Mouse (Mus musculus) small intestine, adult 10 weeks (tissue): ENCODE measurements around the gene Gm3187. TPM values are rescaled to one million over a fixed set of nuclear protein-coding genes. Genes with fewer than 3 reads are reported as not detected.

ENCODE experiments used
- polyA plus RNA-seq: library from polyadenylated mRNA; stranded (reverse); fragments of 350-450 nt; fragmentation: Illumina TruSeq; extraction: RNeasy Lipid Tissue Mini Kit (QIAGEN cat#74804); gene quantifications from one replicate; pipeline ENCODE4 v1.2.3, GENCODE M21; 2014; ENCODE audit warnings: low replicate concordance

Gene Gm3187
- not detected for polyA plus RNA-seq

GRCm38 (mm10) chr14:5483907-5484306 is at the start of gene Gm3187:
Gm3187 (plus strand) TSS chr14:5484207.

GRCm38 (mm10) chr14:5455367-5455766 is 28.6 kb upstream of the Gm3187 start, which contains the start of gene Gm3194:
Gm3194 (minus strand) TSS chr14:5455467.

GRCm38 (mm10) chr14:5477730-5478129 is 6.3 kb upstream of the Gm3187 start, which contains the start of gene Gm8246:
Gm8246 (minus strand) TSS chr14:5477830.

GRCm38 (mm10) chr14:5501374-5501773 is 17.4 kb downstream of the Gm3187 start, which contains the start of gene Gm3488:
Gm3488 (plus strand) TSS chr14:5501674.

GRCm38 (mm10) chr14:5538196-5538595 is 54.2 kb downstream of the Gm3187 start, which contains the start of gene Gm3532:
Gm3532 (plus strand) TSS chr14:5538496.

Other genes starting within 250 kb of the Gm3187 start
- gene Gm3526, start 223.6 kb upstream of the Gm3187 start, polyA plus RNA-seq: not detected
- gene Gm3542, start 149.3 kb upstream of the Gm3187 start, polyA plus RNA-seq: not detected
- 0.22 TPM for gene Gm3500, start 95.2 kb upstream of the Gm3187 start, polyA plus RNA-seq
- 0.48 TPM for gene Gm3194, start 28.7 kb upstream of the Gm3187 start, polyA plus RNA-seq
- gene Gm8246, start 6.4 kb upstream of the Gm3187 start, polyA plus RNA-seq: not detected
- gene Gm3488, start 17.5 kb downstream of the Gm3187 start, polyA plus RNA-seq: 0.59 TPM
- gene Gm3532, start 54.3 kb downstream of the Gm3187 start, polyA plus RNA-seq: not detected
- gene Gm8265, start 148.8 kb downstream of the Gm3187 start, polyA plus RNA-seq: not detected
- gene Gm9603, start 203.2 kb downstream of the Gm3187 start, polyA plus RNA-seq: not detected